Mouse (Mus musculus) liver, embryonic 14.5 days (tissue): ENCODE data around the gene Epb41l4b. TPM values are rescaled to one million over a fixed set of nuclear protein-coding genes. Genes with fewer than 3 reads are reported as not detected.
A peak's percentile ranks its signal among the peaks of the same experiment; 100 is the strongest.

ENCODE experiments used
- ATAC-seq: fragments of 200-750 bp; cut with Nextera tagmentation; 2 replicates; pipeline ENCODE4 v1.8.0; 2017; ENCODE audit warnings: moderate number of reproducible peaks, mild to moderate bottlenecking, moderate library complexity; ENCODE audit not compliant: insufficient read depth
- DNase-seq, 3 experiments: peaks; one replicate each; pipeline ENCODE4 v3.0.0-alpha.2; 2012 to 2013; ENCODE audit warnings: low read depth in 3 of 3, low spot score in 3 of 3
- H3K27ac ChIP-seq: fragments of 300-500 bp; sonication (generic); 2 replicates; pipeline ENCODE4 v1.5.1; 2014; ENCODE audit warnings: moderate library complexity, mild to moderate bottlenecking, control low read depth, inconsistent platforms
- H3K27me3 ChIP-seq: fragments of 300-500 bp; sonication (generic); 2 replicates; pipeline ENCODE4 v1.6.1; 2014; ENCODE audit warnings: mild to moderate bottlenecking, low read length, moderate library complexity; ENCODE audit not compliant: control insufficient read depth, insufficient read depth
- H3K36me3 ChIP-seq: fragments of 300-500 bp; sonication (generic); replicated peaks from 2 replicates; pipeline ENCODE4 v1.6.1; 2014; ENCODE audit warnings: low read depth; ENCODE audit not compliant: control insufficient read depth, insufficient read depth
- H3K4me1 ChIP-seq, 2 experiments: fragments of 200-500 bp in 1 of 2; fragments of 300-500 bp in 1 of 2; sonication (generic) in 1 of 2; replicated peaks; 2 replicates each; pipeline ENCODE4 v1.6.1; 2012 to 2014; ENCODE audit warnings: antibody characterized with exemption in 1 of 2, inconsistent platforms in 1 of 2, low read length in 1 of 2; ENCODE audit not compliant: control insufficient read depth in 2 of 2, insufficient read depth in 2 of 2
- H3K4me2 ChIP-seq: fragments of 300-500 bp; sonication (generic); 2 replicates; pipeline ENCODE4 v1.6.1; 2014; ENCODE audit warnings: low read depth, mild to moderate bottlenecking, control low read depth, moderate library complexity
- H3K4me3 ChIP-seq, 2 experiments: fragments of 200-500 bp in 1 of 2; fragments of 300-500 bp in 1 of 2; sonication (generic) in 1 of 2; 2 replicates each; pipeline ENCODE4 v1.5.1; 2012 to 2014; ENCODE audit warnings: low read depth in 2 of 2, low read length in 2 of 2, mild to moderate bottlenecking in 2 of 2, control low read depth in 1 of 2, inconsistent platforms in 1 of 2, moderate library complexity in 1 of 2; ENCODE audit not compliant: insufficient read depth in 1 of 2
- H3K9ac ChIP-seq: fragments of 300-500 bp; sonication (generic); replicated peaks from 2 replicates; pipeline ENCODE4 v1.6.1; 2014; ENCODE audit warnings: mild to moderate bottlenecking, control low read depth, moderate library complexity
- H3K9me3 ChIP-seq: fragments of 300-500 bp; sonication (generic); 2 replicates; pipeline ENCODE4 v1.6.1; 2016; ENCODE audit warnings: low read length, mixed read lengths; ENCODE audit not compliant: control insufficient read depth
- CTCF ChIP-seq: IDR thresholded peaks from 2 replicates; pipeline ENCODE4 v1.5.1; 2016; ENCODE audit warnings: antibody characterized with exemption, low read depth, control low read depth
- EP300 ChIP-seq: IDR thresholded peaks from 2 replicates; pipeline ENCODE4 v1.6.1; 2016; ENCODE audit warnings: antibody characterized with exemption, low read depth
- WGBS: fragments of 180-500 bp; shearing (Covaris S2); extraction: QIAGEN DNeasy Blood & Tissue Kit; methylation state at CpG from one replicate; pipeline ENCODE4 v1.1.7; 2014; ENCODE audit not compliant: insufficient replicate concordance; 5-methylcytosine and 5-hydroxymethylcytosine counted together
- polyA plus RNA-seq, 2 experiments: library from polyadenylated mRNA; depleted of rRNA in 1 of 2; stranded (reverse) in 1 of 2; unstranded in 1 of 2; fragments of >200 nt; fragmentation: Nextera tagmentation in 1 of 2; extraction: Ambion mirVana in 1 of 2; gene quantifications; 2 replicates each; pipeline versions ENCODE4 v1.2.1 to v1.2.3; 2012 to 2014

Gene Epb41l4b
- polyA plus RNA-seq, 2 experiments: 2.1 to 2.2 TPM

GRCm38 (mm10) chr4:57068397-57068796 is 74.8 kb downstream of the Epb41l4b start:
- no peak for DNase-seq
- H3K4me3 ChIP-seq: no peak overlapping the region
- TF ChIP-seq CTCF: no peak
- H3K4me1 ChIP-seq: peaks cover 0 to 8% of the 10 kb centered on the region in 2 experiments; a peak in 1 of 4 replicates
- no peak overlapping the region for H3K27ac ChIP-seq
- H3K4me2 ChIP-seq: no peak overlapping the region
- H3K9ac ChIP-seq: no peak overlapping the region
- H3K36me3 ChIP-seq: no peaks in the 10 kb centered on the region
- no peaks in the 10 kb centered on the region for H3K27me3 ChIP-seq
- no peaks in the 10 kb centered on the region for H3K9me3 ChIP-seq
- no peak for ATAC-seq
- WGBS: 34% methylated on average over 7 of the region's 7 CpGs

GRCm38 (mm10) chr4:57067801-57068200 is 75.4 kb downstream of the Epb41l4b start:
- WGBS: 56% methylated on average over 5 of the region's 5 CpGs
- Histone ChIP-seq H3K27ac (no peak overlapping the region), H3K4me2 (no peak overlapping the region), H3K27me3 (no peaks in the 10 kb centered on the region), H3K9me3 (no peaks in the 10 kb centered on the region), H3K9ac (no peak overlapping the region), H3K4me3 (no peak overlapping the region), H3K36me3 (no peaks in the 10 kb centered on the region), H3K4me1 (peaks cover 0 to 7% of the 10 kb centered on the region in 2 experiments; a peak in 1 of 4 replicates)
- DNase-seq (no peak), ATAC-seq (no peak)
- TF ChIP-seq CTCF: no peak
- no peak for TF ChIP-seq EP300

GRCm38 (mm10) chr4:57066936-57067335 is 76.3 kb downstream of the Epb41l4b start:
- no peak overlapping the region for H3K9ac ChIP-seq
- DNase-seq (no peak), ATAC-seq (no peak)
- no peaks in the 10 kb centered on the region for H3K27me3 ChIP-seq
- no peak overlapping the region for H3K27ac ChIP-seq
- TF ChIP-seq EP300: no peak
- no peak for TF ChIP-seq CTCF
- no peaks in the 10 kb centered on the region for H3K9me3 ChIP-seq
- H3K4me3 ChIP-seq: no peak overlapping the region
- H3K4me1 ChIP-seq: peaks cover 0 to 7% of the 10 kb centered on the region in 2 experiments; a peak in 1 of 4 replicates
- no peak overlapping the region for H3K4me2 ChIP-seq
- 47% methylated on average over 2 of the region's 2 CpGs for WGBS
- H3K36me3 ChIP-seq: no peaks in the 10 kb centered on the region

GRCm38 (mm10) chr4:57065273-57065672 is 78.0 kb downstream of the Epb41l4b start:
- Histone ChIP-seq H3K4me1 (peaks cover 0 to 5% of the 10 kb centered on the region in 2 experiments; a peak in 1 of 4 replicates), H3K36me3 (no peaks in the 10 kb centered on the region), H3K27me3 (no peaks in the 10 kb centered on the region), H3K9ac (no peak overlapping the region), H3K4me3 (no peak overlapping the region), H3K9me3 (no peaks in the 10 kb centered on the region), H3K4me2 (no peak overlapping the region), H3K27ac (no peak overlapping the region)
- peak; percentile 43; the same call in 1 of the 2 replicates for ATAC-seq
- no peak for TF ChIP-seq EP300
- TF ChIP-seq CTCF: peak; percentile 94
- WGBS: 25% methylated on average over 4 of the region's 4 CpGs
- DNase-seq: peak in 1 of 3 experiments; percentile 14

GRCm38 (mm10) chr4:57064830-57065229 is 78.4 kb downstream of the Epb41l4b start:
- no peak for TF ChIP-seq CTCF
- no peak for TF ChIP-seq EP300
- H3K27me3 ChIP-seq: no peaks in the 10 kb centered on the region
- H3K36me3 ChIP-seq: no peaks in the 10 kb centered on the region
- ATAC-seq (0 out of 2 replicates have a peak, but pooled peaks have one; percentile 8), DNase-seq (no peak)
- H3K9ac ChIP-seq: no peak overlapping the region
- H3K9me3 ChIP-seq: no peaks in the 10 kb centered on the region
- no peak overlapping the region for H3K27ac ChIP-seq
- no peak overlapping the region for H3K4me2 ChIP-seq
- no peak overlapping the region for H3K4me3 ChIP-seq
- peaks cover 0 to 5% of the 10 kb centered on the region in 2 experiments; a peak in 1 of 4 replicates for H3K4me1 ChIP-seq
- 44% methylated on average over 2 of the region's 2 CpGs for WGBS
